Mouse (Mus musculus): ENCODE measurements around the gene Sfxn5.

Sfxn5 gene

GRCm38 (mm10) chr6:85333000-85333669, at the start of gene Sfxn5:
Gene Sfxn5, minus strand, starts transcription at chr6:85333422.
- DNase-seq: peak; percentile 89

GRCm38 (mm10) chr6:85382791-85383190, 49.6 kb upstream of the Sfxn5 start:
- DNase-seq: no peak

- no peak for DNase-seq
Measured at GRCm38 (mm10) chr6:85381648-85382020, 48.4 kb upstream of the Sfxn5 start.

- DNase-seq: peak; percentile 22
Measured at GRCm38 (mm10) chr6:85380901-85381647, 47.9 kb upstream of the Sfxn5 start.

- DNase-seq: peak; percentile 78
Measured at GRCm38 (mm10) chr6:85380201-85380900, 47.1 kb upstream of the Sfxn5 start.

GRCm38 (mm10) chr6:85378629-85379028, 45.4 kb upstream of the Sfxn5 start:
- no peak for DNase-seq

GRCm38 (mm10) chr6:85377876-85378275, 44.7 kb upstream of the Sfxn5 start:
- DNase-seq: no peak

- no peak for DNase-seq
Measured at GRCm38 (mm10) chr6:85377066-85377734, 44.0 kb upstream of the Sfxn5 start.

GRCm38 (mm10) chr6:85374734-85375114, 41.5 kb upstream of the Sfxn5 start:
- peak; percentile 99 for DNase-seq

GRCm38 (mm10) chr6:85373951-85374733, 40.9 kb upstream of the Sfxn5 start, which contains the start of gene Rab11fip5:
Gene Rab11fip5, minus strand, starts transcription at chr6:85374634.
- DNase-seq: no peak

- DNase-seq: no peak
Measured at GRCm38 (mm10) chr6:85373066-85373860, 40.0 kb upstream of the Sfxn5 start.

- no peak for DNase-seq
Measured at GRCm38 (mm10) chr6:85372496-85372895, 39.3 kb upstream of the Sfxn5 start.

- DNase-seq: no peak
Measured at GRCm38 (mm10) chr6:85371859-85372405, 38.7 kb upstream of the Sfxn5 start.

- DNase-seq: no peak
Measured at GRCm38 (mm10) chr6:85370666-85371430, 37.6 kb upstream of the Sfxn5 start.

- no peak for DNase-seq
Measured at GRCm38 (mm10) chr6:85370041-85370440, 36.8 kb upstream of the Sfxn5 start.

GRCm38 (mm10) chr6:85369181-85369860, 36.1 kb upstream of the Sfxn5 start:
- DNase-seq: no peak

GRCm38 (mm10) chr6:85368722-85369121, 35.5 kb upstream of the Sfxn5 start:
- no peak for DNase-seq

- no peak for DNase-seq
Measured at GRCm38 (mm10) chr6:85368166-85368565, 34.9 kb upstream of the Sfxn5 start.

GRCm38 (mm10) chr6:85366387-85366786, 33.2 kb upstream of the Sfxn5 start:
- DNase-seq: no peak

- no peak for DNase-seq
Measured at GRCm38 (mm10) chr6:85364439-85364838, 31.2 kb upstream of the Sfxn5 start.

Data from liver (tissue).